In genomic region chr19:16133721-16134570, GRCm38 (mm10) we compare ENCODE assay signal across 8 mouse cellular contexts. TPM values are rescaled to one million over a fixed set of nuclear protein-coding genes. Genes with fewer than 3 reads are reported as not detected.
DNase-seq lines count a peak whose midpoint lies in the region; ATAC-seq and TF ChIP-seq lines count a peak whose summit lies in the region.

No protein-coding gene starts in this region.

- H3K9ac ChIP-seq in heart, adult 2 months (ENCODE audit: low read depth, low read length): peak overlapping the region; percentile 96
- peak overlapping the region; percentile 99 for H3K9ac ChIP-seq in hindbrain, embryonic 11.5 days (ENCODE audit: low read depth, low read length)
- no peak overlapping the region for H3K9ac ChIP-seq in liver, embryonic 14.5 days (replicated peaks)

- 7% methylated on average over 25 of the region's 25 CpGs for WGBS in heart, adult 2 months
- WGBS in hindbrain, embryonic 11.5 days: 15% methylated on average over 22 of the region's 25 CpGs
- WGBS in liver, embryonic 14.5 days (ENCODE audit: insufficient replicate concordance): 8% methylated on average over 25 of the region's 25 CpGs

- no peaks in the 10 kb centered on the region for H3K27me3 ChIP-seq in heart, adult 2 months (ENCODE audit: control insufficient read depth, insufficient read depth, low read length)
- H3K27me3 ChIP-seq in hindbrain, embryonic 11.5 days (ENCODE audit: control insufficient read depth, insufficient read depth, low read length): no peaks in the 10 kb centered on the region
- H3K27me3 ChIP-seq in liver, embryonic 14.5 days (ENCODE audit: control insufficient read depth, insufficient read depth, low read length): peaks cover 44% of the 10 kb centered on the region

- peaks cover 12% of the 10 kb centered on the region for H3K4me1 ChIP-seq in heart, adult 2 months (ENCODE audit: control insufficient read depth, insufficient read depth, low read length)
- H3K4me1 ChIP-seq in bone marrow macrophage, adult 2 months (ENCODE audit: control insufficient read depth, insufficient read depth, low read length): peaks cover 34% of the 10 kb centered on the region
- H3K4me1 ChIP-seq in hindbrain, embryonic 11.5 days (replicated peaks; ENCODE audit: control insufficient read depth, insufficient read depth, low read length): no peaks in the 10 kb centered on the region
- H3K4me1 ChIP-seq in liver, embryonic 14.5 days (replicated peaks; ENCODE audit: control insufficient read depth in 2 of 2, insufficient read depth in 2 of 2, low read length in 1 of 2): peaks cover 0 to 18% of the 10 kb centered on the region in 2 experiments; a peak in 2 of 4 replicates

- no peak for DNase-seq in heart, adult 2 months
- DNase-seq in heart, postnatal 25 days (ENCODE audit: low spot score): no peak
- DNase-seq in hindbrain, embryonic 11.5 days (ENCODE audit: low spot score): no peak
- no peak for DNase-seq in liver, embryonic 14.5 days (ENCODE audit: low read depth in 3 of 3, low spot score in 3 of 3)
- peak; percentile 74 for DNase-seq in retina, postnatal 1 day
- DNase-seq in urinary bladder, postnatal 36 days (ENCODE audit: low spot score in 2 of 2): no peak
- no peak for DNase-seq in spleen, postnatal 10 days (ENCODE audit: low spot score in 2 of 2)

- H3K4me2 ChIP-seq in hindbrain, embryonic 11.5 days (replicated peaks; ENCODE audit: low read depth, low read length): peak overlapping the region; percentile 35
- H3K4me2 ChIP-seq in liver, embryonic 14.5 days (ENCODE audit: low read depth): peak overlapping the region; percentile 67

- H3K36me3 ChIP-seq in heart, adult 2 months (ENCODE audit: control insufficient read depth, insufficient read depth, low read length): peaks cover 15% of the 10 kb centered on the region
- H3K36me3 ChIP-seq in hindbrain, embryonic 11.5 days (ENCODE audit: control insufficient read depth, insufficient read depth, low read length): no peaks in the 10 kb centered on the region
- H3K36me3 ChIP-seq in liver, embryonic 14.5 days (replicated peaks; ENCODE audit: control insufficient read depth, insufficient read depth, low read depth): no peaks in the 10 kb centered on the region

- no peak for TF ChIP-seq EP300 in heart, adult 2 months (IDR thresholded peaks at IDR 0.05; ENCODE audit: insufficient read depth, low read depth, low read length)
- TF ChIP-seq EP300 in liver, embryonic 14.5 days (IDR thresholded peaks at IDR 0.05; ENCODE audit: low read depth): no peak

- H3K27ac ChIP-seq in heart, adult 2 months: peak overlapping the region; percentile 98
- H3K27ac ChIP-seq in bone marrow macrophage, adult 2 months (ENCODE audit: insufficient read depth, low read depth, low read length): peak overlapping the region; percentile 87
- H3K27ac ChIP-seq in hindbrain, embryonic 11.5 days (ENCODE audit: low read depth, low read length): peak overlapping the region; percentile 99
- no peak overlapping the region for H3K27ac ChIP-seq in liver, embryonic 14.5 days

- peaks cover 3% of the 10 kb centered on the region; the same call in 1 of the 2 replicates for H3K79me2 ChIP-seq in heart, adult 2 months (replicated peaks; ENCODE audit: control insufficient read depth, insufficient read depth, low read length)

- TF ChIP-seq POLR2A in heart, adult 2 months (IDR thresholded peaks at IDR 0.05; ENCODE audit: insufficient read depth, low read depth, low read length): no peak
- TF ChIP-seq POLR2A in bone marrow macrophage, adult 2 months (IDR thresholded peaks at IDR 0.05; ENCODE audit: borderline replicate concordance, low read depth, low read length): no peak

- no peak for TF ChIP-seq CTCF in heart, adult 2 months (IDR thresholded peaks at IDR 0.05)
- TF ChIP-seq CTCF in bone marrow macrophage, adult 2 months (IDR thresholded peaks at IDR 0.05; ENCODE audit: low read depth, low read length): no peak
- no peak for TF ChIP-seq CTCF in liver, embryonic 14.5 days (IDR thresholded peaks at IDR 0.05; ENCODE audit: low read depth)

- ATAC-seq in hindbrain, embryonic 11.5 days (ENCODE audit: low FRiP score): peak; percentile 52
- no peak for ATAC-seq in liver, embryonic 14.5 days (ENCODE audit: insufficient read depth)

- H3K9me3 ChIP-seq in hindbrain, embryonic 11.5 days (ENCODE audit: control insufficient read depth, low read length): no peaks in the 10 kb centered on the region
- H3K9me3 ChIP-seq in liver, embryonic 14.5 days (ENCODE audit: control insufficient read depth, low read length): no peaks in the 10 kb centered on the region

- peak overlapping the region; percentile 67 for H3K4me3 ChIP-seq in heart, adult 2 months
- peak overlapping the region; percentile 100 for H3K4me3 ChIP-seq in bone marrow macrophage, adult 2 months (ENCODE audit: insufficient read depth, low read length)
- H3K4me3 ChIP-seq in hindbrain, embryonic 11.5 days (ENCODE audit: low read depth, low read length): peak overlapping the region; percentile 89
- H3K4me3 ChIP-seq in liver, embryonic 14.5 days (ENCODE audit: insufficient read depth in 1 of 2, low read depth in 2 of 2, low read length in 2 of 2): peak overlapping the region; percentile 60 to 66

- intact Hi-C loops in heart, adult 2 months (cut with DNase I): loop anchor here (2.0 to 5.0 kb wide), 7 partner anchors 35 to 468 kb away; no protein-coding TSS in a partner anchor
- intact Hi-C loops in heart, postnatal 25 days (cut with DNase I): loop anchor here (5.0 kb wide), 3 partner anchors 33 to 193 kb away; no protein-coding TSS in a partner anchor

RNA-seq across cellular contexts. Expression of gene Gnaq, which starts 1.3 kb away (rescaled TPM):
- 10 to 100 TPM; 23.1 to 23.4 TPM for total RNA-seq in heart, adult 2 months (2021)
- polyA plus RNA-seq in heart, adult 2 months (2012; rRNA removed): 8.4 and 14.5 TPM in 2 replicates
- 10 to 100 TPM; 24.9 to 25.8 TPM for total RNA-seq in heart, postnatal 25 days (2021)
- polyA plus RNA-seq in bone marrow macrophage, adult 2 months (2012; ENCODE audit: insufficient read depth, insufficient read length, missing spikeins): 86.9 and 96.5 TPM in 2 replicates
- 23.2 and 25.4 TPM in 2 replicates for polyA plus RNA-seq in hindbrain, embryonic 11.5 days (2014; fragmentation: Nextera tagmentation; extraction: Ambion mirVana)
- polyA plus RNA-seq in liver, embryonic 14.5 days (2012; rRNA removed): 2.1 and 2.7 TPM in 2 replicates
- 1.4 and 1.7 TPM in 2 replicates for polyA plus RNA-seq in liver, embryonic 14.5 days (2014; fragmentation: Nextera tagmentation; extraction: Ambion mirVana)
